Mouse (Mus musculus) liver, adult 2 months (tissue): ENCODE data around the gene Txndc11.

Experiments
- CTCF ChIP-seq: fragments of 200-500 bp; IDR thresholded peaks from 2 replicates; pipeline ENCODE4 v1.5.1; 2011; ENCODE audit warnings: low read depth, low read length, control low read depth
- POLR2A ChIP-seq: fragments of 200-500 bp; IDR thresholded peaks from 2 replicates; pipeline ENCODE4 v1.6.1; 2011; ENCODE audit warnings: low read length, control low read depth; ENCODE audit not compliant: insufficient read depth; ENCODE audit errors: extremely low read depth

DNA sequence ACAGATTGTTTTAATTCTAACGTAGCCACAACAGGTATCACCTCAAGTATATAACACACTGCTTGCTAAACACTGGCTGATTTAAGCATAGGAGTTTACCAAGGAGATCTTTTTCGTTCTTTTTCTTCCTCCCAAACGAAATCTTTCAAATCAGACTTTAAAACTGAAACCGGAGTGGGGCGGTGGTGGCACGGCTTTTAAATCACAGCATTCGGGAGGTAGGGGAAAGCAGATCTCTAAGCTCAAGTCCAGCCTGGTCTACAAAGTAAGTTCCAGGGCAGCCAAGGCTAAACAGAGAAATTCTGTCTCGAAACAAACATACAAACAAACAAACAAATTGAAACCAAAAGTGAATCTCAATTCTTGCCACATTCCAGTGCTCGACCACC is 40.6 kb upstream of the Txndc11 start:
- TF ChIP-seq POLR2A (no peak), CTCF (no peak)
